Mouse (Mus musculus) stomach, embryonic 16.5 days (tissue): ENCODE measurements at regions not wholly inside any gene's neighbourhood (a gene's known extent, or its start where the extent isn't known, plus 50 kb on each side); places are given as distances from the start of the nearest gene placed in this dataset.
A peak's percentile ranks its signal among the peaks of the same experiment; 100 is the strongest.
"Not testable (repeated sequence)": the region's sequence is repeated elsewhere in the genome, so short reads cannot be mapped to it uniquely, and the experiment has no call there.

ENCODE experiments used
- ATAC-seq: fragments of 200-750 bp; cut with Nextera tagmentation; 2 replicates; pipeline ENCODE4 v1.8.0; 2017; ENCODE audit warnings: moderate number of reproducible peaks, moderate TSS enrichment; ENCODE audit not compliant: insufficient read depth, low FRiP score
- H3K27ac ChIP-seq: fragments of 300-500 bp; sonication (generic); 2 replicates; pipeline ENCODE4 v1.5.1; 2014; ENCODE audit warnings: low read length
- H3K27me3 ChIP-seq: fragments of 300-500 bp; sonication (generic); 2 replicates; pipeline ENCODE4 v1.6.1; 2014; ENCODE audit warnings: low read length, control low read depth, mixed read lengths; ENCODE audit not compliant: control insufficient read depth, insufficient read depth
- H3K36me3 ChIP-seq: fragments of 300-500 bp; sonication (generic); 2 replicates; pipeline ENCODE4 v1.6.1; 2014; ENCODE audit warnings: low read length; ENCODE audit not compliant: control insufficient read depth, insufficient read depth
- H3K4me1 ChIP-seq: fragments of 300-500 bp; sonication (generic); 2 replicates; pipeline ENCODE4 v1.6.1; 2014; ENCODE audit warnings: low read length, control low read depth, mixed read lengths; ENCODE audit not compliant: control insufficient read depth, insufficient read depth
- H3K4me2 ChIP-seq: fragments of 300-500 bp; sonication (generic); 2 replicates; pipeline ENCODE4 v1.6.1; 2014; ENCODE audit warnings: low read depth, low read length, mixed read lengths
- H3K4me3 ChIP-seq: fragments of 300-500 bp; sonication (generic); replicated peaks from 2 replicates; pipeline ENCODE4 v1.5.1; 2014; ENCODE audit warnings: mild to moderate bottlenecking, low read length
- H3K9ac ChIP-seq: fragments of 300-500 bp; sonication (generic); 2 replicates; pipeline ENCODE4 v1.6.1; 2014; ENCODE audit warnings: low read length
- H3K9me3 ChIP-seq: fragments of 300-500 bp; sonication (generic); replicated peaks from 2 replicates; pipeline ENCODE4 v1.6.1; 2016; ENCODE audit warnings: low read length, control low read depth; ENCODE audit not compliant: control insufficient read depth
- WGBS: fragments of 180-500 bp; shearing (Covaris S2); extraction: QIAGEN DNeasy Blood & Tissue Kit; methylation state at CpG from one replicate; pipeline ENCODE4 v1.1.7; 2014; 5-methylcytosine and 5-hydroxymethylcytosine counted together

DNA sequence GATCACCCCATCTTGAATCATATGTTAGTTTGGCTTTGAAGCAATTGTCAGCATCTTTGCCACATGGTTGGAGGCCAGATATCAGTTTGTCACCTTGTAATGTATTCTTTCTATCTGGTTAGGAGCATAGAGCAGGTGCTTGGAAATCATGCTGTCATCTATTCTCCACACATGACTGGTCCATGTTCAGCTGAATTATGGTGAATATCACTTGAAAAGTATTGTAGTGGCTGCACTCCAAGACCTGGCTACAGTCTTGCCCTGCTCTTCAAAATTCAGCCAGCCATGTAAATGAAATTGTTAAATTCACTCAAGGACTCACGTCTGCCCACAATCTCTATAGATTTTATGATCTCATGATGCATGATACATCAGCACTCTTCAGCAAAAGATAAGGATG is 384.2 kb upstream of the Nova1 start:
- Histone ChIP-seq H3K27me3 (no peaks in the 10 kb centered on the region), H3K27ac (no peak overlapping the region), H3K4me3 (no peak overlapping the region), H3K9ac (no peak overlapping the region), H3K9me3 (no peaks in the 10 kb centered on the region), H3K4me1 (no peaks in the 10 kb centered on the region), H3K4me2 (no peak overlapping the region), H3K36me3 (no peaks in the 10 kb centered on the region)
- no peak for ATAC-seq
- WGBS = 67% methylated on average over 1 of the region's 1 CpGs

GRCm38 (mm10) chr12:47198609-47199008 is 379.9 kb upstream of the Nova1 start:
- Histone ChIP-seq H3K27me3 (no peaks in the 10 kb centered on the region), H3K9me3 (no peaks in the 10 kb centered on the region), H3K27ac (no peak overlapping the region), H3K36me3 (no peaks in the 10 kb centered on the region), H3K4me2 (no peak overlapping the region), H3K4me1 (no peaks in the 10 kb centered on the region), H3K4me3 (no peak overlapping the region), H3K9ac (no peak overlapping the region)
- WGBS = 52% methylated on average over 6 of the region's 6 CpGs
- ATAC-seq = no peak

DNA sequence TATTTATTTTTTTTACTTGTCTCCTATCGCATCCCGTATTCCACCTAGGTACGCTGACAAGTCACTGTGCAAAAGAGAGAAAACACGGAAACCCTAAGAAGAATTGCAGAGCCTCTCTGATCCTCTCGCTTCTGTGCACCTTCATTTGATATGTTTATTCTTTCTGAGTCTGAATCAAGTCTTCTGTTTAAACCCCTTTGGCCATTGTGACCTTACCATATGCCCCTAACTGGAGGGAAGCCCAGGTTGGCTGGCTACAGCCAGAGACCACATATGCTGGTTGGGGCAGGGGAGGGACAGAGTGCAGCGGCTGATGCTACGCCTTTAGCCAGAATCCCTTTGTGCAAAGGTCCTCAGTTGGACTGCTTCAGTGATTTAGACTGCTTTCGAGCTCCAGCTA is 346.0 kb upstream of the Nova1 start:
- Histone ChIP-seq H3K27ac (0 out of 2 replicates have a peak overlapping the region, but pooled peaks have one; percentile 33), H3K9ac (no peak overlapping the region), H3K4me2 (peak overlapping the region; percentile 39), H3K36me3 (no peaks in the 10 kb centered on the region), H3K9me3 (no peaks in the 10 kb centered on the region), H3K4me3 (no peak overlapping the region), H3K4me1 (0 out of 2 replicates have a peak, but pooled peaks cover 3% of the 10 kb centered on the region), H3K27me3 (no peaks in the 10 kb centered on the region)
- no peak for ATAC-seq
- 50% methylated on average over 8 of the region's 8 CpGs for WGBS

DNA sequence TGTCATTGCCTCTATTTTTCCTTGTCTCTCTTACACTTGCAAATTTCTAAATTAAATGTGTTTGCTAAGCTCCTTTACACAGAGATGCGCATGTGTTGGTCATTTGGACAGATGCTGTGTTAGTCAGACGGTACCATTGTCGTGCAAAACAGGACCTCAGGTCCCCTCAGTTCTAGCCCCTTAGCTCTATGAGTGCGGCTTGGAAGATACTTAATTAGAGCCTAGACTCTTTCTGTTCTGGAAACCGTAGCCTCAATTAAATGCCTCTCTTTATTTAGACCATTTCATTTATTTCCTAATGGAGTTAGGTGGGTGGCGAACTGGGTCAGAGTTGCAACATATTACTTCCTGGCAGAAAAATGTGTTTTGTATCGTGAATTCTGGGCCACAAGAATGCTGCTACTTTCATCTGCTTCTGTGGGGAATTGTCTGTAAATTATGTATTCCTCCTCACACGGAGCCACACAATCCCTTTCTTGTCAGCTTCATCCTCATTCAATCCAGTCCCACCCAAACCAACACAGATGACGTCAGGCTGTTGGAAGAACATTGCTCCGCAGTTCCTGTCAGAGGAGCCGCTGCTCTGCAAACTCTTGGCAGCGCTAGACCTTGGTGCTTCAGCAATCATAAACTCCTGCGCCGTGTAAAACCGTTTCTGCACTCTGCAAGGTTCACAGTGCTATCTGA is 345.4 kb upstream of the Nova1 start:
- no peak overlapping the region for H3K9ac ChIP-seq
- WGBS = 28% methylated on average over 15 of the region's 15 CpGs
- peak overlapping the region; percentile 39 for H3K4me2 ChIP-seq
- H3K4me1 ChIP-seq = 0 out of 2 replicates have a peak, but pooled peaks cover 3% of the 10 kb centered on the region
- H3K27me3 ChIP-seq = no peaks in the 10 kb centered on the region
- H3K27ac ChIP-seq = no peak overlapping the region
- no peak overlapping the region for H3K4me3 ChIP-seq
- ATAC-seq = peak; percentile 50; the same call in 1 of the 2 replicates
- H3K36me3 ChIP-seq = no peaks in the 10 kb centered on the region
- no peaks in the 10 kb centered on the region for H3K9me3 ChIP-seq

DNA sequence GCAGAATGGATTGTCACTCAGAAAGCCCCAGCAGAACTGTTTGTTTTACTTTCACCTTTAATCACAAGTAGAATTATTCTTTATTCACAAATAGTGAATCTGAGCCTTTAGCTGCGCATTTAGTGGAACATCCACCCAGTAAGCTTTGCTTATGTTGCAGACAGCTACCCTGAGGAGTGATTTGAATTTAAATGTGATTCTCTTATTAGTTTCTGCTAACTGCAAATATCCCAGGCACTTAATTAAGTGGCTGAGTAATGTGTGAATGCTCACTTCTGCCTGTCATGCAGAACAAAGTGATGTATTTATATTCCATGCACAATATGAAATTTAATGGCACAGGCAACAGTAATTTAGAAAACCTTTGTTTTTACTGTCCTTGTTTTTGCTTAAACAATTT is 344.4 kb upstream of the Nova1 start:
- Histone ChIP-seq H3K4me2 (peak overlapping the region; percentile 19; the same call in 1 of the 2 replicates), H3K9ac (no peak overlapping the region), H3K36me3 (no peaks in the 10 kb centered on the region), H3K27me3 (no peaks in the 10 kb centered on the region), H3K9me3 (no peaks in the 10 kb centered on the region), H3K4me3 (no peak overlapping the region), H3K27ac (no peak overlapping the region), H3K4me1 (0 out of 2 replicates have a peak, but pooled peaks cover 3% of the 10 kb centered on the region)
- ATAC-seq = no peak
- WGBS = 13% methylated on average over 1 of the region's 1 CpGs

- Histone ChIP-seq H3K27me3 (no peaks in the 10 kb centered on the region), H3K4me3 (no peak overlapping the region), H3K9me3 (no peaks in the 10 kb centered on the region), H3K36me3 (no peaks in the 10 kb centered on the region), H3K4me2 (peak overlapping the region; percentile 19; the same call in 1 of the 2 replicates), H3K4me1 (0 out of 2 replicates have a peak, but pooled peaks cover 3% of the 10 kb centered on the region), H3K27ac (no peak overlapping the region), H3K9ac (no peak overlapping the region)
- ATAC-seq = no peak
- WGBS = 10% methylated on average over 6 of the region's 6 CpGs
Measured at GRCm38 (mm10) chr12:47162624-47163151, 344.0 kb upstream of the Nova1 start.

DNA sequence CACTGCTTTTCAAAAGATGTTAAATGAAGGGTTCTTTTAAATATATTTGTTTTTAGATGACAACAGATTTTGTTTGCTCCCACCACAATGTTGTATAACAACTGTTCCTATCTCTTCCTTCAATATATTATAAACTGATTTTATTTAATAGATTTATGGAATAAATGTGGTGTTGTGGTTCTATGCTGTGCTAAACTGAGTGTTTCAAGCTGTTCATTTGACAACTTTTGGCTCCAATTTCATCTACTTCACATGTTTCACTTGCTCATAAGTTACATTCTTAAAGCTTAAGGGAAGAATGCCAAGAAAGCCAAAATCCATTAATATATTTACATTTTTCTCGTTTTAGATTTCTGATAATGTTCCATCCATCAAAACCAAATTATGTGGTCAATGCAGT is 341.9 kb upstream of the Nova1 start:
- H3K9me3 ChIP-seq = no peaks in the 10 kb centered on the region
- no peak overlapping the region for H3K4me2 ChIP-seq
- no peak for ATAC-seq
- no peak overlapping the region for H3K27ac ChIP-seq
- H3K4me1 ChIP-seq = 0 out of 2 replicates have a peak, but pooled peaks cover 3% of the 10 kb centered on the region
- no peaks in the 10 kb centered on the region for H3K27me3 ChIP-seq
- H3K4me3 ChIP-seq = no peak overlapping the region
- H3K9ac ChIP-seq = no peak overlapping the region
- H3K36me3 ChIP-seq = no peaks in the 10 kb centered on the region
- 20% methylated on average over 1 of the region's 1 CpGs for WGBS

DNA sequence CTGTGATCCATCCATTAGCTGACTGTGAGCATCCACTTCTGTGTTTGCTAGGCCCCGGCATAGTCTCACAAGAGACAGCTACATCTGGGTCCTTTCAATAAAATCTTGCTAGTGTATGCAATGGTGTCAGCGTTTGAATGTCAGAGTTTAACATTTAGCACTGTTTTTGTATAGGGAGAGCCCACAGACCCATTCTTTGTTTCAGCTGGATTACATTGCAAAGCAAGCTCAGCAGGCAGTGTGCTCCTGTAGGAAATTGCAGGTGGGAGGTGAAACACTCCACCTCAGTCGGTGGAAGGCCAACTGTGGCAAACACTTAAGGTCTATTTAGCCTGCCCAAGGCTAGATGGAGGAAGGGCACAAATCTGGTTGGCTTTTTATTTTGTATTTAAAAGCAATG is 337.2 kb upstream of the Nova1 start:
- not testable (repeated sequence) for H3K27ac ChIP-seq, H3K4me2 ChIP-seq, H3K9ac ChIP-seq, H3K9me3 ChIP-seq, H3K4me1 ChIP-seq, ATAC-seq, H3K27me3 ChIP-seq, H3K4me3 ChIP-seq, H3K36me3 ChIP-seq
- WGBS = 18% methylated on average over 2 of the region's 3 CpGs

GRCm38 (mm10) chr12:47140677-47141076 is 321.9 kb upstream of the Nova1 start:
- no peaks in the 10 kb centered on the region for H3K36me3 ChIP-seq
- no peaks in the 10 kb centered on the region for H3K4me1 ChIP-seq
- 50% methylated on average over 4 of the region's 4 CpGs for WGBS
- H3K27me3 ChIP-seq = no peaks in the 10 kb centered on the region
- no peak overlapping the region for H3K4me3 ChIP-seq
- no peaks in the 10 kb centered on the region for H3K9me3 ChIP-seq
- no peak for ATAC-seq
- no peak overlapping the region for H3K27ac ChIP-seq
- H3K4me2 ChIP-seq = no peak overlapping the region
- H3K9ac ChIP-seq = no peak overlapping the region
